Mouse (Mus musculus) midbrain, embryonic 16.5 days (tissue): ENCODE results near the gene Plac1. TPM values are rescaled to one million over a fixed set of nuclear protein-coding genes. Genes with fewer than 3 reads are reported as not detected.

Source experiments
- ATAC-seq: fragments of 200-750 bp; cut with Nextera tagmentation; 2 replicates; pipeline ENCODE4 v1.8.0; 2017; ENCODE audit warnings: moderate TSS enrichment
- H3K27ac ChIP-seq: fragments of 300-500 bp; sonication (generic); 2 replicates; pipeline ENCODE4 v1.5.1; 2014; ENCODE audit warnings: mild to moderate bottlenecking, low read length, mixed read lengths
- H3K27me3 ChIP-seq: fragments of 300-500 bp; sonication (generic); 2 replicates; pipeline ENCODE4 v1.6.1; 2014; ENCODE audit warnings: low read depth, low read length, mixed read lengths; ENCODE audit not compliant: control insufficient read depth, insufficient read depth
- H3K36me3 ChIP-seq: fragments of 300-500 bp; sonication (generic); 2 replicates; pipeline ENCODE4 v1.6.1; 2014; ENCODE audit warnings: mild to moderate bottlenecking, low read length, moderate library complexity, mixed read lengths; ENCODE audit not compliant: control insufficient read depth, insufficient read depth
- H3K4me1 ChIP-seq: fragments of 300-500 bp; sonication (generic); 2 replicates; pipeline ENCODE4 v1.6.1; 2014; ENCODE audit warnings: mild to moderate bottlenecking, low read length, mixed read lengths; ENCODE audit not compliant: control insufficient read depth, insufficient read depth
- H3K4me2 ChIP-seq: fragments of 300-500 bp; sonication (generic); 2 replicates; pipeline ENCODE4 v1.6.1; 2014; ENCODE audit warnings: mild to moderate bottlenecking, low read length, mixed read lengths
- H3K4me3 ChIP-seq: fragments of 300-500 bp; sonication (generic); 2 replicates; pipeline ENCODE4 v1.5.1; 2014; ENCODE audit warnings: low read depth, mild to moderate bottlenecking, low read length, moderate library complexity, mixed read lengths
- H3K9ac ChIP-seq: fragments of 300-500 bp; sonication (generic); 2 replicates; pipeline ENCODE4 v1.6.1; 2014; ENCODE audit warnings: low read depth, low read length, mixed read lengths
- H3K9me3 ChIP-seq: fragments of 300-500 bp; sonication (generic); replicated peaks from 2 replicates; pipeline ENCODE4 v1.6.1; 2014; ENCODE audit warnings: mild to moderate bottlenecking, low read length, mixed read lengths; ENCODE audit not compliant: control insufficient read depth, poor library complexity, severe bottlenecking
- WGBS: fragments of 180-500 bp; shearing (Covaris S2); extraction: QIAGEN DNeasy Blood & Tissue Kit; methylation state at CpG from one replicate; pipeline ENCODE4 v1.1.7; 2014; 5-methylcytosine and 5-hydroxymethylcytosine counted together
- polyA plus RNA-seq: library from polyadenylated mRNA; unstranded; fragments of >200 nt; fragmentation: Nextera tagmentation; extraction: Ambion mirVana; gene quantifications from 2 replicates; pipeline ENCODE4 v1.2.1, GENCODE M21; 2015

Gene Plac1
- polyA plus RNA-seq, 1 experiment from 2014 or later: not detected

GRCm38 (mm10) chrX:53053885-53054284 lies 186.0 kb downstream of the Plac1 start:
- H3K27me3 ChIP-seq: no peaks in the 10 kb centered on the region
- 77% methylated on average over 5 of the region's 5 CpGs for WGBS
- no peaks in the 10 kb centered on the region for H3K36me3 ChIP-seq
- no peak for ATAC-seq
- no peak overlapping the region for H3K9ac ChIP-seq
- no peak overlapping the region for H3K27ac ChIP-seq
- no peaks in the 10 kb centered on the region for H3K9me3 ChIP-seq
- H3K4me1 ChIP-seq: no peaks in the 10 kb centered on the region
- H3K4me3 ChIP-seq: no peak overlapping the region
- H3K4me2 ChIP-seq: no peak overlapping the region

- H3K4me2 ChIP-seq: no peak overlapping the region
- H3K4me1 ChIP-seq: no peaks in the 10 kb centered on the region
- H3K36me3 ChIP-seq: no peaks in the 10 kb centered on the region
- ATAC-seq: no peak
- H3K27ac ChIP-seq: no peak overlapping the region
- no peaks in the 10 kb centered on the region for H3K27me3 ChIP-seq
- H3K9ac ChIP-seq: no peak overlapping the region
- WGBS: 16% methylated on average over 13 of the region's 13 CpGs
- no peaks in the 10 kb centered on the region for H3K9me3 ChIP-seq
- H3K4me3 ChIP-seq: no peak overlapping the region
Observed at GRCm38 (mm10) chrX:53052652-53053500, 187.0 kb downstream of the Plac1 start.

- peak overlapping the region; percentile 26 for H3K4me2 ChIP-seq
- H3K4me3 ChIP-seq: no peak overlapping the region
- H3K9me3 ChIP-seq: no peaks in the 10 kb centered on the region
- no peak for ATAC-seq
- no peaks in the 10 kb centered on the region for H3K27me3 ChIP-seq
- no peaks in the 10 kb centered on the region for H3K36me3 ChIP-seq
- no peak overlapping the region for H3K9ac ChIP-seq
- WGBS: 20% methylated on average over 9 of the region's 9 CpGs
- H3K27ac ChIP-seq: no peak overlapping the region
- no peaks in the 10 kb centered on the region for H3K4me1 ChIP-seq
Observed at GRCm38 (mm10) chrX:53050353-53050752, 189.6 kb downstream of the Plac1 start.

GRCm38 (mm10) chrX:53049196-53049595 lies 190.7 kb downstream of the Plac1 start:
- Histone ChIP-seq H3K27me3 (no peaks in the 10 kb centered on the region), H3K27ac (no peak overlapping the region), H3K4me3 (no peak overlapping the region), H3K4me2 (no peak overlapping the region), H3K9ac (no peak overlapping the region), H3K9me3 (no peaks in the 10 kb centered on the region), H3K36me3 (no peaks in the 10 kb centered on the region), H3K4me1 (no peaks in the 10 kb centered on the region)
- 47% methylated on average over 4 of the region's 4 CpGs for WGBS
- ATAC-seq: no peak

GRCm38 (mm10) chrX:53046911-53047310 lies 193.0 kb downstream of the Plac1 start:
- 68% methylated on average over 2 of the region's 2 CpGs for WGBS
- H3K9me3 ChIP-seq: no peaks in the 10 kb centered on the region
- no peak overlapping the region for H3K9ac ChIP-seq

GRCm38 (mm10) chrX:53046033-53046432 lies 193.9 kb downstream of the Plac1 start:
- Histone ChIP-seq H3K9ac (no peak overlapping the region), H3K36me3 (no peaks in the 10 kb centered on the region), H3K27me3 (no peaks in the 10 kb centered on the region), H3K27ac (no peak overlapping the region), H3K9me3 (no peaks in the 10 kb centered on the region), H3K4me1 (no peaks in the 10 kb centered on the region), H3K4me3 (no peak overlapping the region), H3K4me2 (no peak overlapping the region)
- ATAC-seq: no peak
- 86% methylated on average over 4 of the region's 4 CpGs for WGBS

More at GRCm38 (mm10) chrX:53046911-53047310, 193.0 kb downstream of the Plac1 start:
- Histone ChIP-seq H3K27ac (no peak overlapping the region), H3K27me3 (no peaks in the 10 kb centered on the region), H3K36me3 (no peaks in the 10 kb centered on the region), H3K4me1 (no peaks in the 10 kb centered on the region), H3K4me2 (no peak overlapping the region), H3K4me3 (no peak overlapping the region)
- ATAC-seq: no peak

- Histone ChIP-seq H3K27me3 (no peaks in the 10 kb centered on the region), H3K9ac (no peak overlapping the region), H3K4me2 (no peak overlapping the region), H3K9me3 (no peaks in the 10 kb centered on the region), H3K4me1 (no peaks in the 10 kb centered on the region), H3K4me3 (no peak overlapping the region), H3K36me3 (no peaks in the 10 kb centered on the region), H3K27ac (no peak overlapping the region)
- ATAC-seq: no peak
- 61% methylated on average over 10 of the region's 10 CpGs for WGBS
Observed at GRCm38 (mm10) chrX:53045187-53045903, 194.6 kb downstream of the Plac1 start.

GRCm38 (mm10) chrX:53041006-53041405 lies 198.9 kb downstream of the Plac1 start:
- ATAC-seq: no peak
- Histone ChIP-seq H3K36me3 (no peaks in the 10 kb centered on the region), H3K4me1 (no peaks in the 10 kb centered on the region), H3K9ac (no peak overlapping the region), H3K4me3 (no peak overlapping the region), H3K9me3 (no peaks in the 10 kb centered on the region), H3K27ac (no peak overlapping the region), H3K4me2 (no peak overlapping the region), H3K27me3 (no peaks in the 10 kb centered on the region)
- WGBS: 82% methylated on average over 6 of the region's 6 CpGs

- H3K4me2 ChIP-seq: no peak overlapping the region
- no peaks in the 10 kb centered on the region for H3K9me3 ChIP-seq
Observed at GRCm38 (mm10) chrX:53040138-53040537, 199.8 kb downstream of the Plac1 start.

More at GRCm38 (mm10) chrX:53040138-53040537, 199.8 kb downstream of the Plac1 start:
- Histone ChIP-seq H3K27me3 (no peaks in the 10 kb centered on the region), H3K27ac (no peak overlapping the region), H3K9ac (no peak overlapping the region), H3K4me3 (no peak overlapping the region), H3K4me1 (no peaks in the 10 kb centered on the region), H3K36me3 (no peaks in the 10 kb centered on the region)
- ATAC-seq: no peak
- whole genome bisulfite sequencing: 89% methylated on average over 6 of the region's 6 CpGs
